Mouse (Mus musculus) layer of hippocampus, adult 2 months (tissue): ENCODE measurements around the gene Gatad2a. TPM values are rescaled to one million over a fixed set of nuclear protein-coding genes. Genes with fewer than 3 reads are reported as not detected.

Source experiments
- DNase-seq, 2 experiments: peaks; one replicate each; pipeline ENCODE4 v3.0.0; 2022; ENCODE audit warnings: low spot score in 2 of 2
- H3K27ac ChIP-seq: fragments of 200-600 bp; 2 replicates; pipeline ENCODE4 v1.8.1; 2022
- H3K4me3 ChIP-seq: fragments of 200-600 bp; 2 replicates; pipeline ENCODE4 v1.8.1; 2022; ENCODE audit warnings: mild to moderate bottlenecking
- CTCF ChIP-seq: fragments of 200-600 bp; conservative IDR thresholded peaks from 2 replicates; pipeline ENCODE4 v1.8.1; 2022; ENCODE audit warnings: antibody characterized with exemption, mild to moderate bottlenecking, moderate library complexity
- total RNA-seq, 2 experiments: library from RNA; stranded (reverse); gene quantifications; 2 replicates each; pipeline ENCODE4 v1.2.3; 2021

The Gatad2a gene
- total RNA-seq, 2 experiments from 2014 or later, result 29.7 to 32.4 TPM

DNA sequence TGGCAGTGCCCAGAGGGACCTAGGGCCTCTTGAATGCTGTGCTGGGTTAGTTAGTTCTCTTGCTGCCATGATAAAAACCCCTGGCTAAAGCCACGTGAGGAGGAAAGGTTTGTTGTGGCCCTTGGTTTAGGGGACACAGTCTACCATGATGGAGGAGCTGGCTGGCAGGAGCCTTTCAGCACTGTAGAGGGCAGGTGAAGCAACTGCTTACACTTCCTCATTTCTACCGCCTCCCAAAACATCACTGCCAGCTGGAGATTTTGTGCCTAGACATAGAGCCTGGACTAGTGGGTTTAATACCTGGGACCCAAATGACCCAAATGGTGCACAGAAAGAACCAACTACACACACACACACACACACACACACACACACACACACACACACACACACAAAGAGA, 134.9 kb downstream of the Gatad2a start:
- no peak overlapping the region for H3K27ac ChIP-seq
- no peak overlapping the region for H3K4me3 ChIP-seq
- TF ChIP-seq CTCF, result no peak
- DNase-seq, result no peak

DNA sequence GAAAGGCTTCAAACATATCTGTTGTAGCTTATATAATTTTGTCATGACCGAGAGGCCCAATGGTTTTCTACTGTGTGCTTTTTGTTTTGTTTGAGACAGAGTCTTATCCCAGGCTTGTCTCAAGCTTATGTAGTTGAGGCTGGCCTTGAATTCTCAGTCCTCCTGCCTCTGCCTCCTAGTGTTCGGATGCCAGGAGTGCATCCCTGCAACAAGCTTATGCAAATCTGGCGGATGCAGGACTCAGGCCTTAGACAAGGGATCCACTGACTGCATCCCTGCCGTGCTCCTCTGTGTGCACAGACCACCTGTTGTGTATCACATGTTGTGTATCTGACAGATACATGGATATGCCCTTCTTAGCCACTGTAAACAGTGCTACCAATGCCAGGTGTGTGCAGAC, 135.4 kb downstream of the Gatad2a start:
- Histone ChIP-seq H3K4me3 (no peak overlapping the region), H3K27ac (no peak overlapping the region)
- no peak for DNase-seq
- TF ChIP-seq CTCF, result peak; percentile 51

Other genes with a start within 250 kb of the Gatad2a start
- 1 to 10 TPM; 4.3 to 5.1 TPM for gene Zfp963, start 246.4 kb downstream of the Gatad2a start, total RNA-seq
- 1 to 10 TPM; 2.8 to 3.5 TPM for gene Gm20422, start 221.5 kb downstream of the Gatad2a start, total RNA-seq
- 10 to 100 TPM; 40.3 to 41.3 TPM for gene Atp13a1, start 205.2 kb downstream of the Gatad2a start, total RNA-seq
- 10 to 100 TPM; 28.2 to 28.5 TPM for gene Zfp866, start 205.2 kb downstream of the Gatad2a start, total RNA-seq
- gene Gmip, start 187.7 kb downstream of the Gatad2a start, total RNA-seq, result 10 to 100 TPM; 11.1 to 15.7 TPM
- under 1 TPM; 0.47 to 0.64 TPM for gene Lpar2, start 174.0 kb downstream of the Gatad2a start, total RNA-seq
- gene Pbx4, start 163.9 kb downstream of the Gatad2a start, total RNA-seq, result 10 to 100 TPM; 15.1 to 18.3 TPM
- gene Cilp2, start 108.7 kb downstream of the Gatad2a start, total RNA-seq, result under 1 TPM; 0.69 to 0.72 TPM
- under 1 TPM in 1 of 2 experiments, not detected in 1; 0.64 TPM for gene Tssk6, start 94.2 kb downstream of the Gatad2a start, total RNA-seq
- gene Ndufa13, start 93.8 kb downstream of the Gatad2a start, total RNA-seq, result 100 to 1,000 TPM; 154 to 157 TPM
- 10 to 100 TPM; 29.3 to 32.5 TPM for gene Yjefn3, start 93.7 kb downstream of the Gatad2a start, total RNA-seq
- 10 to 100 TPM; 73.6 to 74.3 TPM for gene Mau2, start 46.4 kb upstream of the Gatad2a start, total RNA-seq
- gene Sugp1, start 46.4 kb upstream of the Gatad2a start, total RNA-seq, result 10 to 100 TPM; 56.1 to 56.9 TPM
- 1 to 10 TPM; 3.1 to 7.4 TPM for gene Tm6sf2, start 76.5 kb upstream of the Gatad2a start, total RNA-seq
- gene Hapln4, start 87.1 kb upstream of the Gatad2a start, total RNA-seq, result 10 to 100 TPM; 89.0 to 99.7 TPM
- gene Ncan, start 124.5 kb upstream of the Gatad2a start, total RNA-seq, result 100 to 1,000 TPM; 146 to 158 TPM
- gene Nr2c2ap, start 134.9 kb upstream of the Gatad2a start, total RNA-seq, result 10 to 100 TPM; 29.2 to 32.8 TPM
- gene Rfxank, start 142.8 kb upstream of the Gatad2a start, total RNA-seq, result 10 to 100 TPM; 14.2 to 15.7 TPM
- 10 to 100 TPM; 50.2 to 50.8 TPM for gene Borcs8, start 143.1 kb upstream of the Gatad2a start, total RNA-seq
- gene Mef2b, start 143.3 kb upstream of the Gatad2a start, total RNA-seq, result under 1 TPM; 0.37 to 0.41 TPM
- 10 to 100 TPM; 46.4 to 59.0 TPM for gene Tmem161a, start 176.0 kb upstream of the Gatad2a start, total RNA-seq
- 10 to 100 TPM; 43.9 to 44.0 TPM for gene Slc25a42, start 215.9 kb upstream of the Gatad2a start, total RNA-seq
- gene Sugp2, start 237.8 kb upstream of the Gatad2a start, total RNA-seq, result 100 to 1,000 TPM; 130 to 131 TPM
- gene Armc6, start 238.1 kb upstream of the Gatad2a start, total RNA-seq, result 10 to 100 TPM; 45.6 to 47.1 TPM